Mouse (Mus musculus) Patski (cell line): Measurements from ENCODE around the gene Sh2d1a. TPM values are rescaled to one million over a fixed set of nuclear protein-coding genes. Genes with fewer than 3 reads are reported as not detected.

ENCODE experiments used
- ATAC-seq: fragments of 100-300 bp; one replicate; pipeline ENCODE4 v1.8.0; 2021
- CTCF ChIA-PET: fragments of 350-600 bp; sonication (Branson Sonifier 250); formaldehyde crosslinking; loops from one replicate; lab custom pipeline; 2022; ENCODE audit warnings: inconsistent platforms; lab: Charles Lee
- POLR2A ChIA-PET: fragments of 350-600 bp; sonication (Branson Sonifier 250); formaldehyde crosslinking; loops from one replicate; lab custom pipeline; 2022; ENCODE audit warnings: antibody characterized with exemption, inconsistent platforms; lab: Charles Lee
- DNase-seq: peaks from one replicate; pipeline ENCODE4 v3.0.0-alpha.2; 2011; ENCODE audit warnings: low read depth, low spot score
- H3K27me3 ChIP-seq: fragments of 371-371 bp; one replicate; pipeline ENCODE4 v1.5.1; 2021
- CTCF ChIP-seq: fragments of 100-300 bp; IDR thresholded peaks from one replicate; pipeline ENCODE4 v1.5.1; 2021
- in situ Hi-C: fragments of 300-500 bp; cut with MboI; formaldehyde crosslinking; loops from 3 replicates; pipeline ENCODE4 v1.11.1; 2018; ENCODE audit warnings: low pct_unique_long_range_greater_than_20kb, mixed read lengths
- polyA plus RNA-seq: library from polyadenylated mRNA; unstranded; gene quantifications from one replicate; pipeline ENCODE4 v1.2.3, GENCODE M21; 2021

Gene Sh2d1a
- not detected for polyA plus RNA-seq

GRCm38 (mm10) chrX:42502291-42503043 is at the start of gene Sh2d1a:
Gene Sh2d1a, plus strand, starts transcription at chrX:42502453.
- DNase-seq (no peak), ATAC-seq (no peak)
- no peak for TF ChIP-seq CTCF
- H3K27me3 ChIP-seq: peaks cover 53% of the 10 kb centered on the region
- CTCF ChIA-PET: no interaction called here
- in situ Hi-C loops: loop anchor here (25.0 kb wide), 1 partner anchor 490 kb away; no protein-coding TSS in a partner anchor
- POLR2A ChIA-PET: no interaction called here

- H3K27me3 ChIP-seq: peaks cover 48% of the 10 kb centered on the region
- ChIA-PET POLR2A (no interaction called here), CTCF (no interaction called here)
- in situ Hi-C loops: no loop called here
- no peak for TF ChIP-seq CTCF
- ATAC-seq (no peak), DNase-seq (no peak)
These were observed 49.3 kb upstream of the Sh2d1a start for GRCm38 (mm10) chrX:42453001-42453400.

GRCm38 (mm10) chrX:42454533-42454932 is 47.7 kb upstream of the Sh2d1a start:
- DNase-seq (no peak), ATAC-seq (no peak)
- CTCF ChIA-PET: no interaction called here
- in situ Hi-C loops: no loop called here
- POLR2A ChIA-PET: no interaction called here
- no peak for TF ChIP-seq CTCF
- peaks cover 53% of the 10 kb centered on the region for H3K27me3 ChIP-seq

- ATAC-seq: no peak
- H3K27me3 ChIP-seq: peaks cover 25% of the 10 kb centered on the region
- no peak for TF ChIP-seq CTCF
- DNase-seq: no peak
- CTCF ChIA-PET: interaction anchor here (1.7 kb wide), 1 partner anchor 9 kb away, joined by 3 read pairs; no protein-coding TSS in a partner anchor
- in situ Hi-C loops: no loop called here
- POLR2A ChIA-PET: no interaction called here
These were observed 12.8 kb upstream of the Sh2d1a start, which contains the start of gene Tex13c2 for GRCm38 (mm10) chrX:42489446-42489845. Gene Tex13c2, plus strand, starts transcription at chrX:42489691.

- CTCF ChIA-PET: interaction anchor here (1.7 kb wide), 1 partner anchor 8 kb away, joined by 3 read pairs; no protein-coding TSS in a partner anchor
- peaks cover 23% of the 10 kb centered on the region for H3K27me3 ChIP-seq
- no peak for TF ChIP-seq CTCF
- POLR2A ChIA-PET: no interaction called here
- DNase-seq (no peak), ATAC-seq (no peak)
- in situ Hi-C loops: no loop called here
These were observed 11.9 kb upstream of the Sh2d1a start for GRCm38 (mm10) chrX:42490336-42490735.

- DNase-seq: no peak
- no peak for ATAC-seq
- in situ Hi-C loops: loop anchor here (25.0 kb wide), 1 partner anchor 488 kb away; no protein-coding TSS in a partner anchor
- no peak for TF ChIP-seq CTCF
- peaks cover 44% of the 10 kb centered on the region for H3K27me3 ChIP-seq
- ChIA-PET POLR2A (no interaction called here), CTCF (interaction anchor here (0.9 kb wide), 1 partner anchor 11 kb away, joined by 3 read pairs; no protein-coding TSS in a partner anchor)
These were observed 1.7 kb upstream of the Sh2d1a start for GRCm38 (mm10) chrX:42500538-42500937.

- H3K27me3 ChIP-seq: peaks cover 45% of the 10 kb centered on the region
- DNase-seq (no peak), ATAC-seq (no peak)
- no peak for TF ChIP-seq CTCF
- CTCF ChIA-PET: interaction anchor here (1.3 to 1.5 kb wide), 2 partner anchors 11 to 478 kb away, joined by 3 read pairs; no protein-coding TSS in a partner anchor
- POLR2A ChIA-PET: no interaction called here
- in situ Hi-C loops: loop anchor here (10.0 to 25.0 kb wide), 2 partner anchors 246 to 499 kb away; no protein-coding TSS in a partner anchor
These were observed 8.9 kb downstream of the Sh2d1a start for GRCm38 (mm10) chrX:42511105-42511504.

GRCm38 (mm10) chrX:42512567-42512966 is 10.3 kb downstream of the Sh2d1a start:
- DNase-seq: no peak
- H3K27me3 ChIP-seq: peaks cover 41% of the 10 kb centered on the region
- ChIA-PET CTCF (no interaction called here), POLR2A (no interaction called here)
- peak; percentile 67 for TF ChIP-seq CTCF
- in situ Hi-C loops: loop anchor here (10.0 to 25.0 kb wide), 2 partner anchors 248 to 500 kb away; no protein-coding TSS in a partner anchor
- ATAC-seq: no peak

GRCm38 (mm10) chrX:42522868-42523267 is 20.6 kb downstream of the Sh2d1a start:
- ChIA-PET POLR2A (no interaction called here), CTCF (no interaction called here)
- TF ChIP-seq CTCF: no peak
- ATAC-seq (no peak), DNase-seq (no peak)
- H3K27me3 ChIP-seq: peaks cover 61% of the 10 kb centered on the region
- in situ Hi-C loops: loop anchor here (25.0 kb wide), 1 partner anchor 511 kb away; no protein-coding TSS in a partner anchor

- ATAC-seq (no peak), DNase-seq (no peak)
- H3K27me3 ChIP-seq: peaks cover 79% of the 10 kb centered on the region
- ChIA-PET POLR2A (no interaction called here), CTCF (no interaction called here)
- no peak for TF ChIP-seq CTCF
- in situ Hi-C loops: no loop called here
These were observed 28.4 kb downstream of the Sh2d1a start for GRCm38 (mm10) chrX:42530703-42531102.

GRCm38 (mm10) chrX:42540030-42540755 is 37.9 kb downstream of the Sh2d1a start:
- in situ Hi-C loops: no loop called here
- ATAC-seq: no peak
- CTCF ChIA-PET: interaction anchor here (1.0 kb wide), 1 partner anchor 14 kb away, joined by 3 read pairs; no protein-coding TSS in a partner anchor

More at GRCm38 (mm10) chrX:42540030-42540755, 37.9 kb downstream of the Sh2d1a start:
- POLR2A ChIA-PET: no interaction called here
- TF ChIP-seq CTCF: no peak
- no peak for DNase-seq
- peaks cover 69% of the 10 kb centered on the region for H3K27me3 ChIP-seq
